Mouse (Mus musculus): Measurements from ENCODE around the gene Micu1. TPM values are rescaled to one million over a fixed set of nuclear protein-coding genes. Genes with fewer than 3 reads are reported as not detected.

Gene Micu1
- polyA plus RNA-seq, 1 experiment = 57.5 TPM

DNA sequence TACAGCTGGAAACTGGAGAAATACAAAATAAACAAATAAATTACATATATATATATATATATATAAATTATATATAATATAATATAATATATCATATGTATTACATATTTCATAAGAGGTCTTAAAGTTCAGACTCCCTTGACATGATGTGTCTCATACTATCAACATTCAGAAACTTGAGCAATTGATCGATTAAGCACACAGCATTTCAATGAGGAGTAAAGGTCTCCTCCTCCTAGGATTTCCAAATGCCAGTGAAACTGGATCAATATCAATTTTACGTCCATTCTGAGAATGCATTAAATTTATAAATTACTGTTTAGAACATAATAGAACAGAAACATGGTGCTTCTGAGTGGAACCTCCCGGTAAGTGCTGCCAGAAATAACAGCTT lies 71.9 kb downstream of the Micu1 start:
- Histone ChIP-seq H3K27ac (ENCODE audit: control insufficient read depth, insufficient read depth, low read length) (no peak overlapping the region), H3K4me1 (replicated peaks; ENCODE audit: control insufficient read depth, insufficient read depth, low read length) (no peaks in the 10 kb centered on the region), H3K36me3 (ENCODE audit: control insufficient read depth, insufficient read depth, low read length) (no peaks in the 10 kb centered on the region), H3K4me3 (ENCODE audit: control insufficient read depth, insufficient read depth, low read length) (no peak overlapping the region), H3K27me3 (ENCODE audit: control insufficient read depth, insufficient read depth, low read length) (no peaks in the 10 kb centered on the region)
- TF ChIP-seq POLR2A (IDR thresholded peaks at IDR 0.05; ENCODE audit: control insufficient read depth, extremely low read depth, insufficient read depth, low read length, poor library complexity) = no peak
- TF ChIP-seq CTCF (IDR thresholded peaks at IDR 0.05; ENCODE audit: borderline replicate concordance, control insufficient read depth, extremely low read depth, insufficient read depth, low read length, poor library complexity) = no peak
- 96% methylated on average over 3 of the region's 3 CpGs for WGBS
- DNase-seq = no peak

DNA sequence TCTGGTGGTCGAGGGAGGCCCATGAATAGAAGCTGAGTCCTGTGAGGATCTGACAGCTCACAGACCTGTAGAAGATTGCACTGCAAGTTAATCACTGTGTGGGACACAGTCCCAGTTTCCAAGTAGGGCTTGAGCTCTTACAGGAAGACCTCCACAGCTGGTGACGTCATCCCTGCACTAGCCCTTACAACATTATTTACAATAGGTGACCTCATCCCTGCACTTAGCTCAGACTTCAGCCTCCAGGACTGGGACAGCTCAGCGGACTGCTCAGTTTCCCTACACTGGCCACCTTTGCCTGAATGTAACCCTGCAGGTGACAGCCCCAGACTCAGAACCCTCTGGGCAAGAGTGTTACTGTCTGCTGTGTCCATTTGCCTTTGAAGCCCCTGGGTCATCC lies 75.0 kb downstream of the Micu1 start:
- WGBS = 96% methylated on average over 3 of the region's 3 CpGs
- TF ChIP-seq CTCF (IDR thresholded peaks at IDR 0.05; ENCODE audit: borderline replicate concordance, control insufficient read depth, extremely low read depth, insufficient read depth, low read length, poor library complexity) (no peak), POLR2A (IDR thresholded peaks at IDR 0.05; ENCODE audit: control insufficient read depth, extremely low read depth, insufficient read depth, low read length, poor library complexity) (no peak)

DNA sequence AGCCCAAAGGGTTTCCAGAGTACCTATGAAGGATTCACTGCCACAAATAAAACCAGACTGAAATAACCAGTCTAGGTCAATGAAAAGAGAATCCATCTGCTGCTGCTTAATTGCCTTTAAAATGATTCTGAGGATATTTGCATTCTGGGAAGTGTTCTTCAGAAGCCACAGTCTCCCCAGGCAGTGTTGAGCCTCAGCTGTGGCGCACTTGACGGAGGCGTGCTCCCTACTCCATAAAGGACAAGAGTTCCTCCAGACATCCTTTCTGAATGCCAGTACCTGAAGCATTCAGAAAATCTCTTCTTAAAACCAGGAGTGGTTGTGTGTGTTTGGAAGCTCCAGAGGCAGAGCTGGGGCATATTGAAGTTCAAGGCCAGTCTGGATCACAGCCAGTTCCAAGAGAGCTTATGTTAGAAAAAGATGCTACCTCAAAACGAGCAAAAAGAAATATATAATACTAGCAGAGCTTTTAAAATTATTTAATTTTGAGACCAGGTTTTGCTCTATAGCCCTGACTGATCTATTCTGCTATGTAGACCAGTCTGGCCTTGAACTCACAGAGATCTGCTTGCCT lies 75.9 kb downstream of the Micu1 start:
- Histone ChIP-seq H3K27ac (ENCODE audit: control insufficient read depth, insufficient read depth, low read length) (no peak overlapping the region), H3K4me1 (replicated peaks; ENCODE audit: control insufficient read depth, insufficient read depth, low read length) (peaks cover 1% of the 10 kb centered on the region; the same call in 1 of the 2 replicates), H3K27me3 (ENCODE audit: control insufficient read depth, insufficient read depth, low read length) (no peaks in the 10 kb centered on the region), H3K36me3 (ENCODE audit: control insufficient read depth, insufficient read depth, low read length) (no peaks in the 10 kb centered on the region), H3K4me3 (ENCODE audit: control insufficient read depth, insufficient read depth, low read length) (no peak overlapping the region)
- 95% methylated on average over 4 of the region's 4 CpGs for WGBS
- DNase-seq = no peak
- TF ChIP-seq CTCF (IDR thresholded peaks at IDR 0.05; ENCODE audit: borderline replicate concordance, control insufficient read depth, extremely low read depth, insufficient read depth, low read length, poor library complexity) = no peak
- TF ChIP-seq POLR2A (IDR thresholded peaks at IDR 0.05; ENCODE audit: control insufficient read depth, extremely low read depth, insufficient read depth, low read length, poor library complexity) = no peak

More for the DNA sequence above, 75.0 kb downstream of the Micu1 start:
- no peaks in the 10 kb centered on the region for H3K27me3 ChIP-seq (ENCODE audit: control insufficient read depth, insufficient read depth, low read length)
- H3K4me3 ChIP-seq (ENCODE audit: control insufficient read depth, insufficient read depth, low read length) = no peak overlapping the region
- no peak overlapping the region for H3K27ac ChIP-seq (ENCODE audit: control insufficient read depth, insufficient read depth, low read length)
- H3K4me1 ChIP-seq (replicated peaks; ENCODE audit: control insufficient read depth, insufficient read depth, low read length) = no peaks in the 10 kb centered on the region
- DNase-seq = no peak
- H3K36me3 ChIP-seq (ENCODE audit: control insufficient read depth, insufficient read depth, low read length) = no peaks in the 10 kb centered on the region

DNA sequence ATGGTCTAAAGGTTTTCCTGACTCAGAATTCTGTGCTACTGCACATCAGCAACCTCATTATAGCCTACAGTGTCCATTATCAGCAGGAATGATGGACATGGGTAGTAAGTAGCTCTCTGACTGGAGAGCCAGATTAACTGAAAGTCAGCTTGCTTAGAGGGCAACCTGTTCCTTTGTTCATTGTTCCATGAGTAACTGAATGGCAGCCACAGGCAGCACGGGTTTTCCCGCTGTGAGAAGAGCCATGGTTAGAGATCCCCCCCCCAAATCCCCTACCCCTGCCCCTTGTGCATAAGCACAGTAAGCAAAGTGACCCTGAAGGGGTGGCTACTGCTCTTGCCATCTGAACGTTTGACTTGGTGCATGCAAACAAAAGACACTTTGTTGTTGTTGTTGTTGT lies 78.4 kb downstream of the Micu1 start:
- Histone ChIP-seq H3K36me3 (ENCODE audit: control insufficient read depth, insufficient read depth, low read length) (no peaks in the 10 kb centered on the region), H3K4me3 (ENCODE audit: control insufficient read depth, insufficient read depth, low read length) (no peak overlapping the region), H3K27ac (ENCODE audit: control insufficient read depth, insufficient read depth, low read length) (no peak overlapping the region), H3K4me1 (replicated peaks; ENCODE audit: control insufficient read depth, insufficient read depth, low read length) (peaks cover 10% of the 10 kb centered on the region), H3K27me3 (ENCODE audit: control insufficient read depth, insufficient read depth, low read length) (no peaks in the 10 kb centered on the region)
- no peak for DNase-seq
- TF ChIP-seq POLR2A (IDR thresholded peaks at IDR 0.05; ENCODE audit: control insufficient read depth, extremely low read depth, insufficient read depth, low read length, poor library complexity) (no peak), CTCF (IDR thresholded peaks at IDR 0.05; ENCODE audit: borderline replicate concordance, control insufficient read depth, extremely low read depth, insufficient read depth, low read length, poor library complexity) (no peak)
- 82% methylated on average over 3 of the region's 3 CpGs for WGBS

DNA sequence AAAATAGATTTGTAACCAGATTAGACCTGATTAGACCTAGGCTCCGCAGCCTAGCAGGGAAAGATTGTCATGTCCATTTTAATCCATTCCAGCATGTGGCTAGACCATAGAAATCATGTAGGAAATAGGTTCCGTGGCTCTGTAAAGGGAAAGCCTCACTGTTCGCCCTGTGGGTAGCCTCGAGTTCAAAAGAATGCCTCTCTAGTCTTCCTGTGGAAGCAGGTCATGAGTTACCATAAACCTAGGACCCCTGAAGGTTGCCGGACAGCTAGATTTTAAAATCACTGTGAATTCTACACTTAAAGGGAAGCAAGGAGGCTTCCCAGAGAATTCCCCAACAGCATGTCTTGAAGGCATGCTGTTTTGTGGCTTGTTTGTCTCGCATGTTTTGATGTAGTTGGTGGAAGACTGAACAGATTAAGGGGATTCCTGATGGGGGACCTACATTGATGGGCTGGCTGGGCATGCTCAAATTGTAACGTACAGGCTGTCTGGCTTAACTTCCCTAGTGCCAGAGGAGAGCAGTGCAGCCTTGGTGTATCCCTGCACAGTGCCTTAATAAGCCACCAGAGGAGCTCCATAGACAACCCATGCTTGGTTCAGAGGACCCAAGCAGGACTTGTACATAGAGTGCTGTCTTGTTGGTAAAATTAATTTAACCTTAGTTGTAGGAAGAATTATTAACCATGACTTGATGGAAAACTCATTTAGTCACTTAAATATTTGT lies 79.1 kb downstream of the Micu1 start:
- TF ChIP-seq POLR2A (IDR thresholded peaks at IDR 0.05; ENCODE audit: control insufficient read depth, extremely low read depth, insufficient read depth, low read length, poor library complexity) (no peak), CTCF (IDR thresholded peaks at IDR 0.05; ENCODE audit: borderline replicate concordance, control insufficient read depth, extremely low read depth, insufficient read depth, low read length, poor library complexity) (no peak)
- H3K36me3 ChIP-seq (ENCODE audit: control insufficient read depth, insufficient read depth, low read length) = no peaks in the 10 kb centered on the region
- DNase-seq = no peak
- no peak overlapping the region for H3K4me3 ChIP-seq (ENCODE audit: control insufficient read depth, insufficient read depth, low read length)
- H3K4me1 ChIP-seq (replicated peaks; ENCODE audit: control insufficient read depth, insufficient read depth, low read length) = peaks cover 14% of the 10 kb centered on the region
- H3K27me3 ChIP-seq (ENCODE audit: control insufficient read depth, insufficient read depth, low read length) = no peaks in the 10 kb centered on the region
- H3K27ac ChIP-seq (ENCODE audit: control insufficient read depth, insufficient read depth, low read length) = no peak overlapping the region
- 89% methylated on average over 7 of the region's 7 CpGs for WGBS

DNA sequence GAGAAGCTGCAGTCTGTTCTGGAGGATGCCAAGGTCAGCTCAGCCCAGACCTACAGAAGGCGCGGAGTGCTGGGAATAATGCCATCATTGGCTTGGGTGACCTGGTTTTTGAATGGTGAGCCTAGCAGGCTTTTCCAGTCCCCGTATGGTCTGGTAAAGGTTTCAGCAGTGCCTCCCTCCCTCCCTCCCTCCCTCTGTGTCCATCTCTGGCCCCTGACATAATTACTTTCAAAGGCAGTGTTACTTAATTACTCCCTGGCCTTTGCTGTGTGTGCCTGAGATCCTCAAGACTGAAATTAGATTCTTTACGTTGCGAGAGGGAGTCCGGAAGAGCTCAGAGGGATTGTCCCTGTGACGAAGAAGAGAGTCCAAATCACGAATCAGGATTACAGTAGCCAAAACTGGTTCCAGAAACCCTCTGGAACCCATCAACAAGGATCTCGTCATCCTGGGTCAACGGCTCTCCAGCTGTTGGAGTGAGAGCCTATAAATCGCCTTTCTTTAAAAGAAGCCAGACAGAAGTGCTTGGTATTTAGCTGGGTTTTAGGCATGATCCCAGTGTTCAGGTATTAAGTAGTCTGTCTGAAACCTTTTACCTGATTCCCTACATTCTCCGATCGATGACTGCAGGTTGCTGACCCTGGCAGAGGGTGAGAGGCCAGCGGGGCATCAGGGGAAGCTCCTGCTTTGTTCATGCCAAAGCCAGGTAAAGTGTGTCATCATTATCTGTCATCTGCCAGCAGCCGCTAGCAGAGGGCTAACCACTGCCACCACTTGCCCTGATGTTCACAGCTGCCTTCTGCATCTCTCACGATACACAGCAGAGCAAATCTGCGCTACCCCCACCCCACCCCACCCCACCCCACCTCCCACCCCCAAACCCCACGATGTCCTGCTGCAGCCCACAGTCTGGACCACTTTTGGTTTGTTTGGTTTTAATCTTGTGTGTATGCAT lies 82.7 kb downstream of the Micu1 start:
- TF ChIP-seq POLR2A (IDR thresholded peaks at IDR 0.05; ENCODE audit: control insufficient read depth, extremely low read depth, insufficient read depth, low read length, poor library complexity) (no peak), CTCF (IDR thresholded peaks at IDR 0.05; ENCODE audit: borderline replicate concordance, control insufficient read depth, extremely low read depth, insufficient read depth, low read length, poor library complexity) (no peak)
- DNase-seq = no peak
- 77% methylated on average over 18 of the region's 18 CpGs for WGBS

More for the DNA sequence above, 82.7 kb downstream of the Micu1 start:
- Histone ChIP-seq H3K4me3 (ENCODE audit: control insufficient read depth, insufficient read depth, low read length) (no peak overlapping the region), H3K27ac (ENCODE audit: control insufficient read depth, insufficient read depth, low read length) (no peak overlapping the region), H3K27me3 (ENCODE audit: control insufficient read depth, insufficient read depth, low read length) (no peaks in the 10 kb centered on the region), H3K36me3 (ENCODE audit: control insufficient read depth, insufficient read depth, low read length) (no peaks in the 10 kb centered on the region), H3K4me1 (replicated peaks; ENCODE audit: control insufficient read depth, insufficient read depth, low read length) (peaks cover 14% of the 10 kb centered on the region)

Data from thymus, adult 2 months (tissue).